In genomic region chr14:102212079-102212478, GRCm38 (mm10) we compare ENCODE assay signal across 13 mouse cellular contexts.
"Had no signal": no experiment of that assay in that cellular context is flagged by ENCODE, and none has a peak within 500 bp of the region (broad histone marks: within the 10 kb centered on the region; RNA-seq: fewer than 3 reads in every experiment).

No protein-coding gene starts in this region.

- DNase-seq: kidney, postnatal 10 days; kidney, postnatal 4 days; left cerebral cortex, postnatal 4 days; lung, adult 18-20 months; lung, postnatal 36 days; right cerebral cortex, adult 18-20 months; right cerebral cortex, postnatal 25 days; spleen, adult 18-20 months; thymus, adult 18-20 months; thymus, postnatal 14 days had no signal

- H3K27me3 ChIP-seq: limb, embryonic 13.5 days; midbrain, embryonic 13.5 days had no signal

- H3K27ac ChIP-seq: limb, embryonic 13.5 days; liver, embryonic 14.5 days; midbrain, embryonic 13.5 days had no signal

- H3K4me3 ChIP-seq: limb, embryonic 13.5 days; midbrain, embryonic 13.5 days had no signal
